Mouse (Mus musculus) ES-Bruce4 (cell line): ENCODE results near the gene Cfap20. TPM values are rescaled to one million over a fixed set of nuclear protein-coding genes. Genes with fewer than 3 reads are reported as not detected.

ENCODE experiments used
- H3K27ac ChIP-seq: 2 replicates; pipeline ENCODE4 v1.5.1; 2012; ENCODE audit warnings: low read length, inconsistent platforms; ENCODE audit not compliant: insufficient read depth
- H3K27me3 ChIP-seq: 2 replicates; pipeline ENCODE4 v1.6.1; 2012; ENCODE audit warnings: mild to moderate bottlenecking, low read length, inconsistent platforms; ENCODE audit not compliant: control insufficient read depth, poor library complexity, insufficient read depth, severe bottlenecking
- H3K36me3 ChIP-seq: 2 replicates; pipeline ENCODE4 v1.6.1; 2012; ENCODE audit warnings: inconsistent platforms, mild to moderate bottlenecking, low read length, moderate library complexity; ENCODE audit not compliant: control insufficient read depth, poor library complexity, insufficient read depth, severe bottlenecking
- H3K4me1 ChIP-seq: one replicate; pipeline ENCODE4 v1.8.1; 2011; ENCODE audit warnings: low read length; ENCODE audit not compliant: control insufficient read depth, insufficient read depth
- H3K4me3 ChIP-seq: 2 replicates; pipeline ENCODE4 v1.5.1; 2011; ENCODE audit warnings: low read depth, mild to moderate bottlenecking, low read length
- H3K9ac ChIP-seq: 2 replicates; pipeline ENCODE4 v1.6.1; 2012; ENCODE audit warnings: low read depth, mild to moderate bottlenecking, inconsistent platforms; ENCODE audit not compliant: poor library complexity, severe bottlenecking
- H3K9me3 ChIP-seq: replicated peaks from 2 replicates; pipeline ENCODE4 v1.6.1; 2012; ENCODE audit warnings: mild to moderate bottlenecking, low read length, inconsistent platforms; ENCODE audit not compliant: control insufficient read depth, poor library complexity, insufficient read depth, severe bottlenecking
- CTCF ChIP-seq: IDR thresholded peaks from one replicate; pipeline ENCODE4 v1.8.1; 2011; ENCODE audit warnings: low read depth, low read length
- EP300 ChIP-seq: IDR thresholded peaks from 2 replicates; pipeline ENCODE4 v1.6.1; 2011; ENCODE audit warnings: low read depth, low read length; ENCODE audit not compliant: insufficient read depth
- POLR2A ChIP-seq: IDR thresholded peaks from one replicate; pipeline ENCODE4 v1.8.1; 2011; ENCODE audit warnings: low read length; ENCODE audit not compliant: insufficient read depth
- polyA plus RNA-seq: library from polyadenylated mRNA; stranded (reverse); fragments of >200 nt; gene quantifications from 2 replicates; pipeline ENCODE4 v1.2.4, GENCODE M21; 2011; ENCODE audit warnings: low read depth; ENCODE audit not compliant: missing spikeins, insufficient read depth, insufficient read length

The Cfap20 gene
- polyA plus RNA-seq, 1 experiment: 132 TPM

- H3K36me3 ChIP-seq: no peaks in the 10 kb centered on the region
- H3K4me1 ChIP-seq: peaks cover 2% of the 10 kb centered on the region
- H3K27me3 ChIP-seq: no peaks in the 10 kb centered on the region
- no peaks in the 10 kb centered on the region for H3K9me3 ChIP-seq
- no peak overlapping the region for H3K4me3 ChIP-seq
- H3K27ac ChIP-seq: no peak overlapping the region
- no peak for TF ChIP-seq POLR2A
- no peak for TF ChIP-seq EP300
- no peak for TF ChIP-seq CTCF
- no peak overlapping the region for H3K9ac ChIP-seq
Observed at GRCm38 (mm10) chr8:95376309-95376999, 58.2 kb downstream of the Cfap20 start.

- no peak for TF ChIP-seq EP300
- TF ChIP-seq POLR2A: no peak
- no peak for TF ChIP-seq CTCF
- Histone ChIP-seq H3K4me1 (peaks cover 2% of the 10 kb centered on the region), H3K9me3 (no peaks in the 10 kb centered on the region), H3K27ac (no peak overlapping the region), H3K27me3 (no peaks in the 10 kb centered on the region), H3K9ac (no peak overlapping the region), H3K4me3 (no peak overlapping the region), H3K36me3 (no peaks in the 10 kb centered on the region)
Observed at GRCm38 (mm10) chr8:95375374-95375930, 59.2 kb downstream of the Cfap20 start.

- Histone ChIP-seq H3K4me3 (no peak overlapping the region), H3K27me3 (no peaks in the 10 kb centered on the region), H3K9ac (no peak overlapping the region), H3K4me1 (peaks cover 2% of the 10 kb centered on the region), H3K9me3 (no peaks in the 10 kb centered on the region), H3K36me3 (no peaks in the 10 kb centered on the region), H3K27ac (no peak overlapping the region)
- TF ChIP-seq EP300: no peak
- no peak for TF ChIP-seq POLR2A
- TF ChIP-seq CTCF: no peak
Observed at GRCm38 (mm10) chr8:95374429-95374828, 60.2 kb downstream of the Cfap20 start.

DNA sequence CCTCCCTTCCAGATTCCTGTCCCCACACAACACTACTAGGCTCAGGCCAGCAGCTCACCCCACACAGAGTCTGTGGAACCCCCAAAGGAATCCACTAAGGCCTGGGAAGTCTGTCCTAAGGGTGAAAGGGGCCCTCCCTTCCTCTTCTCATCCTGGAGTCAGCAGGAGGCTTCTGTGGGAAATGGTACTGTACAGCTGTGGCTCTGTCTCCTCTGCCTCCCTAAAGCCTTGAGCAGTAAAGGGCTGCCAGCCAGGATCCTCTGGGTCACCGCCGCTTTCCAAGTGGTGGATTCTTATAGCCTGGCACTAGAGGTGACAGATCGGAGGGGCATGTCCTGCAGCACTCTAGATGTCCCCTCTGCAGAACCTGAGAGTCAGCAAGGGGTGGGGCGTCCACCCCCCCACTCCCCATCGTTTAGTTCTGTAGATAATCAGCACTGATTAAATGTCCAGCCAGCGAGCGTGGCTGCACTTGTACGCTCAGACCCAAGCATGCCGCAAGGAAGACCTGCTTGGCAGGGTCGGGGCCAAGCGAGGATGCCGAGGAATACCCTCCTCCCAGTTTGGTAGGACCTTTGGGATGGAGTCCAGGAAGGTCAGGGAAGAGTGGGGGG lies 61.2 kb downstream of the Cfap20 start:
- H3K4me3 ChIP-seq: no peak overlapping the region
- H3K4me1 ChIP-seq: peaks cover 2% of the 10 kb centered on the region
- H3K9me3 ChIP-seq: no peaks in the 10 kb centered on the region
- TF ChIP-seq EP300: no peak
- TF ChIP-seq POLR2A: no peak
- TF ChIP-seq CTCF: no peak
- H3K36me3 ChIP-seq: no peaks in the 10 kb centered on the region
- no peak overlapping the region for H3K27ac ChIP-seq
- H3K27me3 ChIP-seq: no peaks in the 10 kb centered on the region
- H3K9ac ChIP-seq: no peak overlapping the region

Other genes with a start within 250 kb of the Cfap20 start
- 19.0 and 22.2 TPM in 2 replicates for gene Kifc3, start 232.1 kb downstream of the Cfap20 start, polyA plus RNA-seq
- gene Cngb1, start 128.3 kb downstream of the Cfap20 start, polyA plus RNA-seq: 0.19 and 0.24 TPM in 2 replicates
- not detected in 2 replicates for gene Tepp, start 124.3 kb downstream of the Cfap20 start, polyA plus RNA-seq
- 2.8 and 2.9 TPM in 2 replicates for gene Zfp319, start 102.9 kb downstream of the Cfap20 start, polyA plus RNA-seq
- 35.5 and 36.3 TPM in 2 replicates for gene Usb1, start 102.6 kb downstream of the Cfap20 start, polyA plus RNA-seq
- 8.0 and 11.0 TPM in 2 replicates for gene Mmp15, start 82.6 kb downstream of the Cfap20 start, polyA plus RNA-seq
- 210 and 236 TPM in 2 replicates for gene Csnk2a2, start 55.2 kb upstream of the Cfap20 start, polyA plus RNA-seq
- gene Ccdc113, start 99.2 kb upstream of the Cfap20 start, polyA plus RNA-seq: 0.52 and 1.9 TPM in 2 replicates
- gene Prss54, start 141.5 kb upstream of the Cfap20 start, polyA plus RNA-seq: not detected in 2 replicates
- gene Gins3, start 198.6 kb upstream of the Cfap20 start, polyA plus RNA-seq: 10.2 and 10.7 TPM in 2 replicates
- 8.8 and 13.3 TPM in 2 replicates for gene Ndrg4, start 242.1 kb upstream of the Cfap20 start, polyA plus RNA-seq